Mouse (Mus musculus) thymus, adult 2 months (tissue): ENCODE data around the gene Negr1.

Experiments used
- CTCF ChIP-seq: fragments of 200-500 bp; IDR thresholded peaks from 2 replicates; pipeline ENCODE4 v1.5.1; 2012; ENCODE audit warnings: mild to moderate bottlenecking, control low read depth, low read length, moderate library complexity, borderline replicate concordance; ENCODE audit not compliant: control insufficient read depth, poor library complexity, insufficient read depth; ENCODE audit errors: extremely low read depth
- POLR2A ChIP-seq: fragments of 200-500 bp; IDR thresholded peaks from 2 replicates; pipeline ENCODE4 v1.6.1; 2012; ENCODE audit warnings: mild to moderate bottlenecking, low read length, control low read depth, moderate library complexity; ENCODE audit not compliant: control insufficient read depth, poor library complexity, insufficient read depth; ENCODE audit errors: extremely low read depth

- TF ChIP-seq CTCF (no peak), POLR2A (no peak)
Measured at GRCm38 (mm10) chr3:156560766-156561165, 828 bp upstream of the Negr1 start.
